ENCODE assay signal across 8 mouse cellular contexts in genomic region chr5:121945819-121946218, GRCm38 (mm10).
DNase-seq lines count a peak whose midpoint lies in the region; ATAC-seq and TF ChIP-seq lines count a peak whose summit lies in the region.

No protein-coding gene starts in this region.

- no peak overlapping the region for H3K4me3 ChIP-seq in forebrain, embryonic 11.5 days (ENCODE audit: low read depth, low read length)
- H3K4me3 ChIP-seq in forebrain, embryonic 16.5 days (replicated peaks; ENCODE audit: low read length): no peak overlapping the region
- no peak overlapping the region for H3K4me3 ChIP-seq in spleen, adult 2 months (ENCODE audit: extremely low read depth, insufficient read depth, insufficient read length)
- no peak overlapping the region for H3K4me3 ChIP-seq in neural tube, embryonic 11.5 days (ENCODE audit: low read depth, low read length)

- peak; percentile 51; the same call in 1 of the 2 replicates for TF ChIP-seq CTCF in spleen, adult 2 months (IDR thresholded peaks at IDR 0.05; ENCODE audit: extremely low read depth, insufficient read depth, insufficient read length, insufficient replicate concordance)

- H3K4me1 ChIP-seq in forebrain, embryonic 11.5 days (replicated peaks; ENCODE audit: control insufficient read depth, insufficient read depth, low read length): peaks cover 11% of the 10 kb centered on the region; the same call in 1 of the 2 replicates
- peaks cover 31% of the 10 kb centered on the region for H3K4me1 ChIP-seq in forebrain, embryonic 16.5 days (replicated peaks; ENCODE audit: control insufficient read depth, insufficient read depth, low read length)
- H3K4me1 ChIP-seq in spleen, adult 2 months (ENCODE audit: control insufficient read depth, insufficient read depth, insufficient read length): no peaks in the 10 kb centered on the region
- peaks cover 25% of the 10 kb centered on the region for H3K4me1 ChIP-seq in neural tube, embryonic 11.5 days (ENCODE audit: control insufficient read depth, insufficient read depth, low read length)

- no peaks in the 10 kb centered on the region for H3K36me3 ChIP-seq in forebrain, embryonic 11.5 days (ENCODE audit: control insufficient read depth, insufficient read depth, low read length)
- no peaks in the 10 kb centered on the region for H3K36me3 ChIP-seq in forebrain, embryonic 16.5 days (ENCODE audit: control insufficient read depth, insufficient read depth)
- H3K36me3 ChIP-seq in spleen, adult 2 months (ENCODE audit: control insufficient read depth, insufficient read depth, low read length): no peaks in the 10 kb centered on the region
- no peaks in the 10 kb centered on the region for H3K36me3 ChIP-seq in neural tube, embryonic 11.5 days (ENCODE audit: control insufficient read depth, insufficient read depth, low read length)

- H3K27ac ChIP-seq in forebrain, embryonic 11.5 days (ENCODE audit: low read depth, low read length): no peak overlapping the region
- no peak overlapping the region for H3K27ac ChIP-seq in forebrain, embryonic 16.5 days (ENCODE audit: low read length)
- no peak overlapping the region for H3K27ac ChIP-seq in spleen, adult 2 months (ENCODE audit: insufficient read depth, low read length)
- no peak overlapping the region for H3K27ac ChIP-seq in neural tube, embryonic 11.5 days (ENCODE audit: low read depth, low read length)

- H3K27me3 ChIP-seq in forebrain, embryonic 11.5 days (ENCODE audit: control insufficient read depth, insufficient read depth, low read length): no peaks in the 10 kb centered on the region
- H3K27me3 ChIP-seq in forebrain, embryonic 16.5 days (replicated peaks; ENCODE audit: control insufficient read depth, insufficient read depth, low read length): no peaks in the 10 kb centered on the region
- H3K27me3 ChIP-seq in spleen, adult 2 months (ENCODE audit: control insufficient read depth, insufficient read depth, low read length): no peaks in the 10 kb centered on the region; the same call in 1 of the 2 replicates
- no peaks in the 10 kb centered on the region for H3K27me3 ChIP-seq in neural tube, embryonic 11.5 days (ENCODE audit: control insufficient read depth, insufficient read depth, low read length)

- TF ChIP-seq POLR2A in spleen, adult 2 months (IDR thresholded peaks at IDR 0.05; ENCODE audit: low read depth, low read length): no peak

- no peak overlapping the region for H3K4me2 ChIP-seq in forebrain, embryonic 11.5 days (ENCODE audit: low read depth, low read length, severe bottlenecking)
- no peak overlapping the region for H3K4me2 ChIP-seq in forebrain, embryonic 16.5 days (ENCODE audit: low read length)
- no peak overlapping the region for H3K4me2 ChIP-seq in neural tube, embryonic 11.5 days (ENCODE audit: low read depth)

- WGBS in forebrain, embryonic 11.5 days: 63% methylated on average over 6 of the region's 6 CpGs
- WGBS in forebrain, embryonic 16.5 days: 51% methylated on average over 6 of the region's 6 CpGs
- 54% methylated on average over 6 of the region's 6 CpGs for WGBS in spleen, adult 2 months
- WGBS in neural tube, embryonic 11.5 days: 53% methylated on average over 6 of the region's 6 CpGs

- no peaks in the 10 kb centered on the region for H3K9me3 ChIP-seq in forebrain, embryonic 11.5 days (ENCODE audit: control insufficient read depth, low read length)
- no peaks in the 10 kb centered on the region for H3K9me3 ChIP-seq in forebrain, embryonic 16.5 days (ENCODE audit: control insufficient read depth, low read length)
- H3K9me3 ChIP-seq in neural tube, embryonic 11.5 days (ENCODE audit: control insufficient read depth, low read length): no peaks in the 10 kb centered on the region

- H3K9ac ChIP-seq in forebrain, embryonic 11.5 days (ENCODE audit: low read length): no peak overlapping the region
- H3K9ac ChIP-seq in forebrain, embryonic 16.5 days (replicated peaks; ENCODE audit: low read depth, low read length): no peak overlapping the region
- no peak overlapping the region for H3K9ac ChIP-seq in neural tube, embryonic 11.5 days (ENCODE audit: low read length)

- no peak for ATAC-seq in forebrain, embryonic 11.5 days (replicated peaks; ENCODE audit: low FRiP score)
- no peak for ATAC-seq in forebrain, embryonic 16.5 days
- no peak for ATAC-seq in neural tube, embryonic 11.5 days (ENCODE audit: insufficient read depth, low FRiP score, low TSS enrichment)
- ATAC-seq in frontal cortex, adult (ENCODE audit: low TSS enrichment): no peak

- DNase-seq in forebrain, embryonic 11.5 days (ENCODE audit: low spot score): peak; percentile 74
- peak in 1 of 2 experiments; percentile 18 for DNase-seq in spleen, adult 2 months (ENCODE audit: low read depth in 1 of 2, low spot score in 2 of 2)
- DNase-seq in spleen, adult 12 weeks (ENCODE audit: low spot score): no peak
- DNase-seq in cerebellum, postnatal 4 days (ENCODE audit: low spot score in 2 of 2): peak; percentile 52 to 60
- DNase-seq in kidney, postnatal 36 days: peak; percentile 21 to 64
- DNase-seq in neural tube, embryonic 11.5 days (ENCODE audit: low spot score): peak; percentile 74
